Mouse (Mus musculus) left cerebral cortex, adult 2 months (tissue): Measurements from ENCODE around the gene Adprm. TPM values are rescaled to one million over a fixed set of nuclear protein-coding genes. Genes with fewer than 3 reads are reported as not detected.

Experiments
- DNase-seq, 2 experiments: peaks; one replicate each; pipeline ENCODE4 v3.0.0; 2021 to 2022; ENCODE audit warnings: low spot score in 2 of 2, mixed read lengths in 1 of 2; ENCODE audit errors: extremely low spot score in 1 of 2
- H3K27ac ChIP-seq: fragments of 200-600 bp; 2 replicates; pipeline ENCODE4 v1.8.1; 2022
- H3K4me3 ChIP-seq: fragments of 200-600 bp; 2 replicates; pipeline ENCODE4 v1.8.1; 2022
- CTCF ChIP-seq: fragments of 200-600 bp; IDR thresholded peaks from 2 replicates; pipeline ENCODE4 v1.8.1; 2022; ENCODE audit warnings: antibody characterized with exemption, mild to moderate bottlenecking, moderate library complexity
- intact Hi-C: fragments of 180-260 bp; cut with DNase I; formaldehyde crosslinking; loops from one replicate; pipeline ENCODE4 v1.15.1; 2025
- total RNA-seq, 2 experiments: library from RNA; stranded (reverse); gene quantifications; 2 replicates each; pipeline ENCODE4 v1.2.3; 2021

Gene Adprm
- total RNA-seq, 2 experiments from 2014 or later: 24.2 to 24.8 TPM

- no peak for DNase-seq
- Histone ChIP-seq H3K4me3 (no peak overlapping the region), H3K27ac (no peak overlapping the region)
- TF ChIP-seq CTCF: no peak
- intact Hi-C loops: loop anchor here (1.0 to 2.0 kb wide), 2 partner anchors 105 to 114 kb away; no protein-coding TSS in a partner anchor
These were observed 32.5 kb downstream of the Adprm start for GRCm38 (mm10) chr11:67019711-67020475.

GRCm38 (mm10) chr11:67017801-67018591, 34.4 kb downstream of the Adprm start:
- intact Hi-C loops: no loop called here
- TF ChIP-seq CTCF: no peak
- DNase-seq: no peak
- H3K4me3 ChIP-seq: no peak overlapping the region
- H3K27ac ChIP-seq: no peak overlapping the region

GRCm38 (mm10) chr11:67011635-67012034, 40.8 kb downstream of the Adprm start:
- no peak for DNase-seq
- no peak overlapping the region for H3K27ac ChIP-seq
- TF ChIP-seq CTCF: no peak
- intact Hi-C loops: no loop called here
- no peak overlapping the region for H3K4me3 ChIP-seq

GRCm38 (mm10) chr11:67010430-67010829, 42.0 kb downstream of the Adprm start:
- H3K27ac ChIP-seq: no peak overlapping the region
- TF ChIP-seq CTCF: peak; percentile 44
- no peak overlapping the region for H3K4me3 ChIP-seq
- intact Hi-C loops: no loop called here
- DNase-seq: no peak

GRCm38 (mm10) chr11:67008528-67008927, 43.9 kb downstream of the Adprm start:
- no peak overlapping the region for H3K4me3 ChIP-seq
- H3K27ac ChIP-seq: no peak overlapping the region
- intact Hi-C loops: no loop called here
- DNase-seq: no peak
- no peak for TF ChIP-seq CTCF

- no peak overlapping the region for H3K27ac ChIP-seq
- no peak for TF ChIP-seq CTCF
- no peak overlapping the region for H3K4me3 ChIP-seq
- no peak for DNase-seq
- intact Hi-C loops: no loop called here
These were observed 44.4 kb downstream of the Adprm start for GRCm38 (mm10) chr11:67007961-67008360.

- intact Hi-C loops: no loop called here
- Histone ChIP-seq H3K27ac (no peak overlapping the region), H3K4me3 (no peak overlapping the region)
- TF ChIP-seq CTCF: no peak
- no peak for DNase-seq
These were observed 49.5 kb downstream of the Adprm start for GRCm38 (mm10) chr11:67002911-67003310.

GRCm38 (mm10) chr11:67001717-67002116, 50.7 kb downstream of the Adprm start:
- Histone ChIP-seq H3K27ac (no peak overlapping the region), H3K4me3 (no peak overlapping the region)
- intact Hi-C loops: no loop called here
- no peak for TF ChIP-seq CTCF
- no peak for DNase-seq

GRCm38 (mm10) chr11:67000671-67001070, 51.7 kb downstream of the Adprm start:
- Histone ChIP-seq H3K27ac (no peak overlapping the region), H3K4me3 (no peak overlapping the region)
- intact Hi-C loops: no loop called here
- DNase-seq: no peak
- TF ChIP-seq CTCF: no peak

- H3K27ac ChIP-seq: no peak overlapping the region
- intact Hi-C loops: no loop called here
- no peak overlapping the region for H3K4me3 ChIP-seq
- peak; percentile 14 for TF ChIP-seq CTCF
- peak in 1 of 2 experiments; percentile 59 for DNase-seq
These were observed 53.7 kb downstream of the Adprm start for GRCm38 (mm10) chr11:66998467-66999403.

- TF ChIP-seq CTCF: no peak
- intact Hi-C loops: no loop called here
- no peak overlapping the region for H3K4me3 ChIP-seq
- no peak for DNase-seq
- H3K27ac ChIP-seq: no peak overlapping the region
These were observed 55.9 kb downstream of the Adprm start for GRCm38 (mm10) chr11:66996446-66996845.
